Mouse (Mus musculus) megakaryocyte, embryonic 14.5 days (primary cell): ENCODE data around the gene Klhl24.

Source experiments
- FLI1 ChIP-seq: IDR thresholded peaks from 2 replicates; pipeline ENCODE4 v1.6.1; 2012; ENCODE audit warnings: low read length, inconsistent platforms, mixed read lengths
- GATA1 ChIP-seq: IDR thresholded peaks from 3 replicates; pipeline ENCODE4 v1.6.1; 2012; ENCODE audit warnings: mixed read lengths, low read length, inconsistent platforms, borderline replicate concordance

DNA sequence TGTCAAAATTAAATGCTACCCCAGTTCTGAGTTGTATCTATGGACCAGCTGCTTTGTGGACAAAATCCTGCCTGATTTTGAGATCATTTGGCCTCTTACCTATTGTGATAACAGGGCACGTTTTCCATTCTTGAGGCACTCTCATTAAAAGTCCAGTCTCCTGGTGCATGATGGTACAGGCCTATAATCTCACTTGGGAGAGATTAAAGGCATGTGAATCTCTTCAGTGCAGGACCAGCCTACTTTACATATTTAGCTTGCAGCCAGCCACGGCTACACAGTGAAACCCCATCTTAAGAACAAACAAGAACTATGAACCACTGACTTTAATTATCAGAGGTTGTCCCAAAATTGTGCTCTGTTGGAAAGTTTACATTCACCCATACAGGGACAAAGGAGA is 33.1 kb downstream of the Klhl24 start:
- no peak for TF ChIP-seq GATA1
- TF ChIP-seq FLI1 = no peak
